Comparison of ENCODE assay signal across 8 mouse cellular contexts in the genomic region with DNA sequence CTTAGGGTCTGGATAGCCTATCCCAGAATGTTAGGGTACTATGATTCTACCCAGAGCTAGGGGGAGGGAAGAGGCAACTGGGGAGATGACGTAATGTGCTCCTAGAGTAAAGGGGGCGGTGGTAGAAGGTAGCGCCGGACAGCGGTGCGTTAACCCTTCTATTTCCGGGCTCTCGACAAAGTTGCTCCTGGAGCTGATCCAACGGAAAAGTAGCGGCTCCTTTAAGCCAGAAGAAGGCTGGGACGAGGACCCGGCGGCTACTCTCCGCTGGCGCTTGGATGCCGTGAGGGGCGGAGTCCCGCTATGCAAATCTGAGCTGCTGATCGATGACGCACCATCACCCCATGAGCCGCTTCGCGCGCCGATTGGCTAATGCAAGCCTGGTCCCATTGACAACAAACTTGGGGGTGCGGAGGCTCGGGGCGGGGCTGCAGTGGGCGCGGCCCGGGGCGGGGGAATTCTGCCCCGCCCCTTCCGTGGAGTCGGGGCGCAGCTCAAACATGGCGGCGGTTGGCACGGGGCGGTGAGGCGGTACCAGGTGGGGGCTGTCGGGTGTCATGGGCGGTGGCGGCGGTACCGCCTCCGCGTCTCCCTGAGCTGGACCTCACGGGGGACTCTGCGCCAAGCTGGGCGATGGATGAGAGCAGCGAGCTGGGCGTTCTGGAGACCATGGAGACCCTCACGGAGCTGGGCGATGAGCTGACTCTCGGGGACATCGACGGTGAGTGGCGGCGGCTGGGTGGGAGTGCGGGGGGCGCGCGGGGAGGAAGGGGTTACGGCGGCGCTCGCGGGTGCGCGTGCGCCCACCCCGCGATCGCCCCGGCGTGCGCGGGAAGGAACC. TPM values are rescaled to one million over a fixed set of nuclear protein-coding genes. Genes with fewer than 3 reads are reported as not detected.
DNase-seq lines count a peak whose midpoint lies in the region; ATAC-seq and TF ChIP-seq lines count a peak whose summit lies in the region.

TSS of gene Srebf2 (plus strand) at position 412 of the 841 bp plus-strand sequence.

- peaks cover 2% of the 10 kb centered on the region; the same call in 1 of the 2 replicates for H3K4me1 ChIP-seq in bone marrow, adult 2 months (ENCODE audit: control insufficient read depth, insufficient read depth, low read length)
- peaks cover 40% of the 10 kb centered on the region for H3K4me1 ChIP-seq in embryonic facial prominence, embryonic 15.5 days
- peaks cover 25% of the 10 kb centered on the region for H3K4me1 ChIP-seq in limb, embryonic 14.5 days (ENCODE audit: control insufficient read depth, insufficient read depth, low read length)
- H3K4me1 ChIP-seq in midbrain, postnatal 0 days (ENCODE audit: insufficient read depth, low read length): peaks cover 14% of the 10 kb centered on the region; the same call in 1 of the 2 replicates

- H3K27me3 ChIP-seq in embryonic facial prominence, embryonic 15.5 days: no peaks in the 10 kb centered on the region
- no peaks in the 10 kb centered on the region for H3K27me3 ChIP-seq in limb, embryonic 14.5 days (ENCODE audit: control insufficient read depth, insufficient read depth, low read length)
- H3K27me3 ChIP-seq in midbrain, postnatal 0 days (ENCODE audit: insufficient read depth, low read length): no peaks in the 10 kb centered on the region

- TF ChIP-seq POLR2A in bone marrow, adult 2 months (IDR thresholded peaks at IDR 0.05; ENCODE audit: borderline replicate concordance, control insufficient read depth, low read depth, low read length): peak; percentile 95; the same call in 1 of the 2 replicates
- TF ChIP-seq POLR2A in limb, embryonic 14.5 days (IDR thresholded peaks at IDR 0.05; ENCODE audit: borderline replicate concordance, extremely low read depth, insufficient read depth, insufficient read length): peak; percentile 69; the same call in 1 of the 2 replicates

- H3K4me2 ChIP-seq in embryonic facial prominence, embryonic 15.5 days (replicated peaks): peak within 1 kb of the TSS; percentile 75
- peak within 1 kb of the TSS; percentile 74 for H3K4me2 ChIP-seq in limb, embryonic 14.5 days (replicated peaks; ENCODE audit: low read depth, low read length, severe bottlenecking)
- H3K4me2 ChIP-seq in midbrain, postnatal 0 days (ENCODE audit: low read depth, low read length, poor library complexity, severe bottlenecking): peak within 1 kb of the TSS; percentile 55

- WGBS in bone marrow, adult 2 months: under 1% methylated on average over 77 of the region's 79 CpGs
- under 1% methylated on average over 76 of the region's 79 CpGs for WGBS in embryonic facial prominence, embryonic 15.5 days
- under 1% methylated on average over 72 of the region's 79 CpGs for WGBS in limb, embryonic 14.5 days
- WGBS in midbrain, postnatal 0 days: under 1% methylated on average over 52 of the region's 79 CpGs

- no peaks in the 10 kb centered on the region for H3K36me3 ChIP-seq in embryonic facial prominence, embryonic 15.5 days
- H3K36me3 ChIP-seq in limb, embryonic 14.5 days (ENCODE audit: control insufficient read depth, insufficient read depth, low read length): peaks cover 5% of the 10 kb centered on the region; the same call in 1 of the 2 replicates
- H3K36me3 ChIP-seq in midbrain, postnatal 0 days (ENCODE audit: insufficient read depth, low read length): no peaks in the 10 kb centered on the region

- no peaks in the 10 kb centered on the region for H3K9me3 ChIP-seq in embryonic facial prominence, embryonic 15.5 days (replicated peaks)
- H3K9me3 ChIP-seq in limb, embryonic 14.5 days (ENCODE audit: control insufficient read depth, low read length): no peaks in the 10 kb centered on the region
- no peaks in the 10 kb centered on the region for H3K9me3 ChIP-seq in midbrain, postnatal 0 days (ENCODE audit: low read length)

- peak within 1 kb of the TSS; percentile 89 for H3K4me3 ChIP-seq in bone marrow, adult 2 months (replicated peaks; ENCODE audit: control insufficient read depth, low read depth, low read length)
- H3K4me3 ChIP-seq in embryonic facial prominence, embryonic 15.5 days (replicated peaks): peak within 1 kb of the TSS; percentile 83
- H3K4me3 ChIP-seq in limb, embryonic 14.5 days (replicated peaks; ENCODE audit: low read length): peak within 1 kb of the TSS; percentile 90
- H3K4me3 ChIP-seq in midbrain, postnatal 0 days (ENCODE audit: low read depth, low read length): peak within 1 kb of the TSS; percentile 80

- no peak for TF ChIP-seq CTCF in bone marrow, adult 2 months (IDR thresholded peaks at IDR 0.05; ENCODE audit: control insufficient read depth, insufficient read depth, low read length)
- no peak for TF ChIP-seq CTCF in midbrain, postnatal 0 days (IDR thresholded peaks at IDR 0.05)

- peak within 1 kb of the TSS; percentile 91 for H3K27ac ChIP-seq in bone marrow, adult 2 months (ENCODE audit: control insufficient read depth, insufficient read depth, low read depth, low read length, poor library complexity)
- H3K27ac ChIP-seq in embryonic facial prominence, embryonic 15.5 days (replicated peaks): peak within 1 kb of the TSS; percentile 96
- H3K27ac ChIP-seq in limb, embryonic 14.5 days (replicated peaks; ENCODE audit: low read depth, low read length): peak within 1 kb of the TSS; percentile 95
- H3K27ac ChIP-seq in midbrain, postnatal 0 days (ENCODE audit: low read depth, low read length): peak within 1 kb of the TSS; percentile 97

- H3K9ac ChIP-seq in embryonic facial prominence, embryonic 15.5 days: peak within 1 kb of the TSS; percentile 86
- peak within 1 kb of the TSS; percentile 83 for H3K9ac ChIP-seq in limb, embryonic 14.5 days (ENCODE audit: low read depth, low read length, severe bottlenecking)
- H3K9ac ChIP-seq in midbrain, postnatal 0 days (replicated peaks; ENCODE audit: low read length, poor library complexity, severe bottlenecking): peak within 1 kb of the TSS; percentile 78

- peak; percentile 96 for ATAC-seq in embryonic facial prominence, embryonic 15.5 days (ENCODE audit: insufficient number of reproducible peaks, low FRiP score, low TSS enrichment, low read depth)
- ATAC-seq in limb, embryonic 14.5 days (ENCODE audit: low FRiP score, low read depth): peak; percentile 97
- peak; percentile 98 for ATAC-seq in midbrain, postnatal 0 days (ENCODE audit: low FRiP score)

- peak; percentile 100 for DNase-seq in 416B (ENCODE audit: low read depth)
- DNase-seq in heart, adult 8-10 months (ENCODE audit: low spot score): peak; percentile 98
- peak; percentile 100 for DNase-seq in kidney, adult 9 months
- peak; percentile 99 for DNase-seq in limb, embryonic 14.5 days (ENCODE audit: low spot score)
- peak; percentile 100 for DNase-seq in midbrain, postnatal 0 days (ENCODE audit: low spot score)
- peak; percentile 92 to 95 for DNase-seq in spleen, postnatal 14 days (ENCODE audit: low spot score in 2 of 2)

RNA-seq across cellular contexts. Expression of gene Srebf2, which starts in this region (rescaled TPM):
- polyA plus RNA-seq in bone marrow, adult 2 months (2011; ENCODE audit: insufficient read depth, insufficient read length, low replicate concordance, missing spikeins): 19.3 and 46.3 TPM in 2 replicates
- polyA plus RNA-seq in embryonic facial prominence, embryonic 15.5 days (2015; fragmentation: Nextera tagmentation; extraction: Ambion mirVana): 159 and 162 TPM in 2 replicates
- total RNA-seq in heart, adult 8-10 months (2022): 10 to 100 TPM; 20.0 to 25.1 (median 21.6) TPM
- 131 and 253 TPM in 2 replicates for polyA plus RNA-seq in limb, embryonic 14.5 days (2012; rRNA removed)
- polyA plus RNA-seq in limb, embryonic 14.5 days (2014; fragmentation: Nextera tagmentation; extraction: Ambion mirVana): 122 and 125 TPM in 2 replicates
- 204 and 245 TPM in 2 replicates for total RNA-seq in midbrain, postnatal 0 days (2014; rRNA removed)
- 141 and 150 TPM in 2 replicates for polyA plus RNA-seq in midbrain, postnatal 0 days (2015; fragmentation: Nextera tagmentation; extraction: Ambion mirVana)

Comparison
In these comparisons a context has a peak if more than half of its experiments do, and no peak if none do; other contexts are left out.
1. Peak in every context shown above with its lines: DNase-seq, ATAC-seq, H3K4me3 ChIP-seq and H3K27ac ChIP-seq.